Mouse (Mus musculus): ENCODE results near the gene Ap5z1.

DNA sequence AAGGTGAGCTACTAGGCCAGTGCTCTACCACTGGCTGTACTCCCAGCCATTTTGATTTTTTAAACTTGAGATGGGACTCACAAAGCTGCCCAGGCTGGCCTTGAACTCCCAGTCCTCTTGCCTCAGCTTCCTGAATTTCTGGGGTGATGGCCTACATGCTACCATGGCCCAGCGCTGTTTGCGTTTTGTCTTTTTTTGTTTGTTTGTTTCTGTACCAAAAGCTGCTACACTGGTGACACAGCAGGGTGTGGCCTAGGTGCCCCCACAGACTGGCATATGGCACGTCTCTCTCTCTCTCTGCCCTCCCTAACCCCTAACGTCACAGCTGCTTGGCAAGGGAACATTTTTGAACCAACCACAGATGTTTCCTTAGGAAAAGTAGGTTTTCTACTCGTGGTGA, 3.9 kb upstream of the Ap5z1 start:
- TF ChIP-seq CTCF (IDR thresholded peaks at IDR 0.05; ENCODE audit: control insufficient read depth, insufficient read depth, insufficient read length) (no peak), MYOD1 (IDR thresholded peaks at IDR 0.05; ENCODE audit: control insufficient read depth, insufficient read length, low read depth) (no peak), FOSL1 (IDR thresholded peaks at IDR 0.05; ENCODE audit: insufficient read depth, low read length, poor library complexity, severe bottlenecking) (no peak), USF1 (IDR thresholded peaks at IDR 0.05; ENCODE audit: low read depth) (no peak), MAX (IDR thresholded peaks at IDR 0.05) (no peak)
